8 mouse cellular contexts compared by ENCODE assay signal in genomic region chr4:116876995-116877728, GRCm38 (mm10). TPM values are rescaled to one million over a fixed set of nuclear protein-coding genes. Genes with fewer than 3 reads are reported as not detected.
DNase-seq lines count a peak whose midpoint lies in the region; ATAC-seq and TF ChIP-seq lines count a peak whose summit lies in the region.

TSS of gene Zswim5 (plus strand) at chr4:116877376.

- no peak for TF ChIP-seq CTCF in cortical plate, adult 2 months (IDR thresholded peaks at IDR 0.05; ENCODE audit: extremely low read depth, insufficient read depth, low read length)

- DNase-seq in adrenal gland, adult 8-10 months, result peak; percentile 41
- DNase-seq in gastrocnemius, postnatal 14 days, result peak; percentile 35
- peak; percentile 42 to 61 for DNase-seq in left cerebral cortex, adult 9 months (ENCODE audit: low spot score in 2 of 2)
- DNase-seq in right cerebral cortex, postnatal 10 days (ENCODE audit: low spot score in 2 of 2), result peak; percentile 80 to 83

- no peaks in the 10 kb centered on the region for H3K4me1 ChIP-seq in cortical plate, adult 2 months (ENCODE audit: control insufficient read depth, insufficient read depth, low read length)

- H3K4me3 ChIP-seq in cortical plate, adult 2 months (ENCODE audit: insufficient read depth, low read length), result peak within 1 kb of the TSS; percentile 61

- TF ChIP-seq POLR2A in cortical plate, adult 2 months (IDR thresholded peaks at IDR 0.05; ENCODE audit: extremely low read depth, insufficient read depth, low read length), result no peak

- intact Hi-C loops in gastrocnemius, postnatal 14 days (cut with DNase I; ENCODE audit: low total_unique reads), result no loop called here

- H3K27ac ChIP-seq in cortical plate, adult 2 months (ENCODE audit: insufficient read depth, low read length), result peak within 1 kb of the TSS; percentile 91

- ATAC-seq in inflammation-experienced regulatory T-cells, adult 6 months, result peak; percentile 47
- peak; percentile 64 for ATAC-seq in megakaryocyte, adult 5-6 weeks (ENCODE audit: poor library complexity, severe bottlenecking)
- ATAC-seq in monocyte, adult 5-6 weeks (replicated peaks; ENCODE audit: insufficient number of reproducible peaks, low FRiP score, low TSS enrichment, poor library complexity, severe bottlenecking), result no peak

RNA-seq across cellular contexts. Expression of gene Zswim5, which starts in this region (rescaled TPM):
- total RNA-seq in adrenal gland, adult 8-10 months (2022), result 1 to 10 TPM; 4.9 to 7.2 (median 5.6) TPM
- 6.0 and 6.3 TPM in 2 replicates for polyA plus RNA-seq in cortical plate, adult 2 months (2012; rRNA removed)
- under 1 TPM; 0.11 to 0.23 TPM for total RNA-seq in gastrocnemius, postnatal 14 days (2021)
- polyA plus RNA-seq in inflammation-experienced regulatory T-cells, adult 6 months (2017; shearing (Covaris generic)), result under 1 TPM in 2 of 3 experiments, not detected in 1; 0.05 to 0.06 TPM
- 0.02 and 0.16 TPM in 2 replicates for total RNA-seq in megakaryocyte, adult 5-6 weeks (2015)
- total RNA-seq in megakaryocyte, adult 5-6 weeks (2017), result not detected in 2 replicates
- total RNA-seq in monocyte, adult 5-6 weeks (2017), result 0.10 to 0.19 TPM in 2 of 3 replicates, not detected in the other

Comparison
In these comparisons a context has a peak if more than half of its experiments do, and no peak if none do; other contexts are left out.
1. Peak in DNase-seq in gastrocnemius, postnatal 14 days; RNA of the gene not detected or under 1 TPM.
2. Peak in ATAC-seq in inflammation-experienced regulatory T-cells, adult 6 months; RNA of the gene not detected or under 1 TPM.
3. Peak in ATAC-seq in megakaryocyte, adult 5-6 weeks; RNA of the gene not detected or under 1 TPM.